Mouse (Mus musculus) fat pad, adult 2 months (tissue): ENCODE data around the gene Ggn.
A peak's percentile ranks its signal among the peaks of the same experiment; 100 is the strongest.
"Not testable (repeated sequence)": the region's sequence is repeated elsewhere in the genome, so short reads cannot be mapped to it uniquely, and the experiment has no call there.

ENCODE experiments used
- DNase-seq: peaks from one replicate; pipeline ENCODE4 v3.0.0-alpha.2; 2011; ENCODE audit warnings: low read depth, low spot score; ENCODE audit errors: extremely low read depth

Ggn gene

GRCm38 (mm10) chr7:29158264-29158663 lies 11.7 kb upstream of the Ggn start:
- DNase-seq, result no peak

- DNase-seq, result no peak
These were observed 7.7 kb upstream of the Ggn start for GRCm38 (mm10) chr7:29162294-29162693.

GRCm38 (mm10) chr7:29162750-29163525 lies 7.1 kb upstream of the Ggn start:
- no peak for DNase-seq

GRCm38 (mm10) chr7:29167656-29168055 lies 2.4 kb upstream of the Ggn start:
- DNase-seq, result no peak

- DNase-seq, result no peak
These were observed 1.8 kb upstream of the Ggn start for GRCm38 (mm10) chr7:29168121-29168695.

GRCm38 (mm10) chr7:29168791-29169230 lies 1.2 kb upstream of the Ggn start:
- DNase-seq, result no peak

GRCm38 (mm10) chr7:29169231-29170065 lies 562 bp upstream of the Ggn start:
- DNase-seq, result no peak

- no peak for DNase-seq
These were observed 948 bp downstream of the Ggn start for GRCm38 (mm10) chr7:29170755-29171561.

- no peak for DNase-seq
These were observed 1.6 kb downstream of the Ggn start for GRCm38 (mm10) chr7:29171562-29172097.

GRCm38 (mm10) chr7:29172390-29173016 lies 2.5 kb downstream of the Ggn start:
- no peak for DNase-seq

GRCm38 (mm10) chr7:29178106-29178505 lies 8.1 kb downstream of the Ggn start:
- DNase-seq, result no peak

- DNase-seq, result no peak
These were observed 9.3 kb downstream of the Ggn start for GRCm38 (mm10) chr7:29179323-29179722.

- DNase-seq, result peak; percentile 82
These were observed 10.3 kb downstream of the Ggn start, which contains the start of gene Psmd8 for GRCm38 (mm10) chr7:29180077-29180853. TSS of gene Psmd8 (minus strand) at chr7:29180701.

- no peak for DNase-seq
These were observed 10.8 kb downstream of the Ggn start for GRCm38 (mm10) chr7:29180854-29181236.

- not testable (repeated sequence) for DNase-seq
These were observed 11.3 kb downstream of the Ggn start for GRCm38 (mm10) chr7:29181323-29181722.

GRCm38 (mm10) chr7:29194230-29194629 lies 24.2 kb downstream of the Ggn start:
- not testable (repeated sequence) for DNase-seq

GRCm38 (mm10) chr7:29202577-29202976 lies 32.6 kb downstream of the Ggn start:
- no peak for DNase-seq

- not testable (repeated sequence) for DNase-seq
These were observed 41.0 kb downstream of the Ggn start for GRCm38 (mm10) chr7:29211013-29211412.
